Mouse (Mus musculus): ENCODE measurements at regions not wholly inside any gene's neighbourhood (a gene's known extent, or its start where the extent isn't known, plus 50 kb on each side); places are given as distances from the start of the nearest gene placed in this dataset.

DNA sequence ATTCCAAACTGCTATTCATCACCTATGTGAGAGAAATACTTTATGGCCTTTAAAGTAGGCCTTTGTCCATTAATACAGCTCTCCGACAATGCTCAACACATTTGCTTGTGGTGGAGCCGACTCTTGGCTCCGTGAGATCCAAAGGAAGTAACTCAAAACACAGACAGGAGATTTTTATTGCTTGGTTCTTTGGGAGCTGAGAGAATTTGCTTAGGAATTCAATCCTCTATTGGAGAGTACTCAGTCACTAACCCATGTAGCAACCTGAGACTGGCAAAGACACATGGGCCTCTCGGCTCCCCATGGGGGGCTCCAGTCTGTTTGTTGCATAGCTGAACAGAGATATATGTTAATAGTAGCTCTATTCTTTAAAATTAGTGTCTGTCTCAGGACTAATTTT, 130.1 kb upstream of the Map3k7 start:
- no peak for DNase-seq

DNA sequence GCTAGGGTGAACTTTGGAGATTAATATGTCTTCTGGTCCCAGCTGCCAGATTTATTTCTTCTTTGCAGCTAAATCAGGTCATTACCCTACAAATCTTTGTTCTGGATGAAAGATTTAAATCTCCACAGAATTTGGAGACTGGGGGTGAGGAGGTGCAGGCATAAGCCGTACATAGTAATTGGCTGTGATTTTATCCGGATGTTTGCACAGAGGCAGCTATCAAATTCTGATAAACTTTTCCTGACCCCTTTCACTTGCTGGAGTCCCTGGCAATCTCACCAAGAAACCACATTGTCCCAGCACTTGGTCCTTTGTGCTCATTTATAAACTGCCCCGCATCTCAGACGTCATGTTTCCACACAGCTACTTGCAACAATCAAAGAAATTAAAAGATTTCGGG, 128.8 kb upstream of the Map3k7 start:
- DNase-seq: no peak

DNA sequence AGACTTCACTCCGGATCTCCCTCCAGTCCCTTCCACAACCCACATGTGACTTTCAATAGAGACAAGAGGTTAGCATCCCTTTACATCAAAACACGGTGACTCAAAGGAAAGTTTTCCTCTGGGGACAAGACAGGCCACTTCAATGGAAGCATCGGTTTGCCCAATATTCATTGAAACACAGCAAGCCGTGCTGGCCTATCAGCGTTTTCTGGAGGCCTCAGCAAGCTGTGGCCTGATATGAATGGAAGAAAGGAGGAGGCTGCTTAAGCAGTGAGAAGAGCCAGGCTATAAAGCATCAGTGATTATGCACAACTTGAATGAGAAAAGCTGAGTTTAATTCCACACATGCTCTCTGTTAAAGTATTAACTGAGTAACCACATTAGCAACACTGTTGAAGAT, 125.3 kb upstream of the Map3k7 start:
- no peak for DNase-seq

DNA sequence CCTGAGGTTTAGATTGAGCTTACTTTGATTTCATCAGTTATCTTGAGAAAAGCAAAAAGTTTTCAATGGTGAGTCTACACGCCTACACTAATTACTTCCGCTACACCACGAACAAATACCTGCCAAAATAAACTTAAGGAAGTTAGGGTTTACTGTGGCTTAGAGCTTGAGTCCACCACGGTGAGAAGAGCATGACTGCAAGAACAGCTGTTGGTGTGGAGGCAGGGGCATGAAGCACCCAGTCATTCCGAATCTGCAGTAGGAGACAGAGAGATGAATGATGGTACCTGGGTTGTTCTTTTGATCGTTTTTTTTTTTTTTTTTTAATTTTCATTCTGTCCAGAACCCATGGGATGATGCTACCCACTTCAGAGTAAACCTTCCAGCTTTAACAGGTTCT, 114.1 kb upstream of the Map3k7 start:
- DNase-seq: no peak

DNA sequence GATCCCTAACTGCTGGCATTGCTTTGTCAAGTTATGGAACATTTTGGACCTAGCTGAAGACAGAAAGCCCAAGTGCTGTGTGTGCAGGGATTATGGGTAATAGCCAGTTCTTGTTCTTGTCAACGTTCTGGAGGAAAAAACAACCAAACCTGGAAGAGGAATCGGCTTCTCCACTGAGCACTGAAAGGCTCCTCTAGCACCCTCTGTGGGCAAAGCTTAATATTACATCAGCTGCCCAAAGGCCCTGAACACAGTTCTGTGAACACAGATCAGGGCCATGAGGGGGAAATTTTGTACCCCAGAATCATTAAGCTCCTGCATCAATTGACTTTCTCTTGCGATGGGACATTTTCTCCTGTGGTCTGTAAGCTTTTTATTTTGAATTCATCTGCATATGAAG, 112.9 kb upstream of the Map3k7 start:
- no peak for DNase-seq

DNA sequence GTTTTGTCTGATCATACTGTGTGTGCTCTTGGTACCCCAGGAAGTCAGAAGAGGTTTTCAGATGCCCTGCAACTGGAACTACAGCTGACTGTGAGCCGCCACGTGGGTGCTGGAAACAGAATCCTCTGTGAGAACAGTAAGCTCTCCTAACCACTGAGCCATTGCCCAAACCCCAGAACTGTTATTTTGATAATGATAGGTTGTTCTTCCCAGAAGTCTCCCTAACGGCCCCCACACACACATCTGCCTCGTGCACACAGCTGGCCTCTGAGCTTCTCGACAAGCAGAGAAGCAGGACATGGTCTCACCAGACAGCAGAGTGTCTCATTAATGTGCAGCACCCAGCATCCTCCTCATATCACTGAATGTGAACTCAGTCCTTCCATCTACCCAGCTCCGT, 110.0 kb upstream of the Map3k7 start:
- no peak for DNase-seq

DNA sequence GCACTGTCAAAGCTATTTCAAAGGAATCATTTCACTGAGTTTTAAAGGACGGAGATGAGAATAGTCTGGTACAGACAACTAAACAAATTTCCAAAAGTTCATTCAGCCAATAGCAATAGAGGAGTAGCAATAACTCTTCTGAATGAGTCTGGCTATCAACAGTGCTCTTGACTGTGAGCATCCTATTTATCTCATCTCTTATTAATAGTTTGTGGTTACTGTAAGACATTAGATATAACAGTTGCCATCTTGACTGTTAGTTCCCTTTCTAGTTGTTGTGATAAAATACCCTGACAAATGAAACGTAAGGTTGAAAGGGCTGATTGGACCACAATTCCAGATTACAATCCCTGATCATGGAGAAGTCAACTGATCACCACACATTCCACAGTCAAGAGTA, 103.5 kb upstream of the Map3k7 start:
- DNase-seq: no peak

DNA sequence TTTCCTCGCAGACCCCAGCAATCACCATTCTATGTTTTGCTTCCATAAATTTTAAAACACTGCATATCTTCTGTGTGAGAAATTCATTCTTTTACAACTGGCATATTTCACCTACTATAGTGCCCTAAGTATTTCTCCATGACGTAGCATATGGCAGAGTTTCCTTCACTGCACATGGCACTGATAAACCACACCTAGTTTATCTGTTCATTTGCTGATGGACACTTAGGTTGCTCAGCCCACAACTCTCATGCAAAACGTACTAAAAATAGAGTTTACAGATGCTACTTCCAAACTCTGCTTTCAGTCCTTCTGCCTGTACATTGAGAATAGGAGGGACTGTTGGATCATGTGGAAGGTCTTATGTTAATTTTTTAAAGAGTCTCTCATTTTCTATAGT, 102.7 kb upstream of the Map3k7 start:
- no peak for DNase-seq

DNA sequence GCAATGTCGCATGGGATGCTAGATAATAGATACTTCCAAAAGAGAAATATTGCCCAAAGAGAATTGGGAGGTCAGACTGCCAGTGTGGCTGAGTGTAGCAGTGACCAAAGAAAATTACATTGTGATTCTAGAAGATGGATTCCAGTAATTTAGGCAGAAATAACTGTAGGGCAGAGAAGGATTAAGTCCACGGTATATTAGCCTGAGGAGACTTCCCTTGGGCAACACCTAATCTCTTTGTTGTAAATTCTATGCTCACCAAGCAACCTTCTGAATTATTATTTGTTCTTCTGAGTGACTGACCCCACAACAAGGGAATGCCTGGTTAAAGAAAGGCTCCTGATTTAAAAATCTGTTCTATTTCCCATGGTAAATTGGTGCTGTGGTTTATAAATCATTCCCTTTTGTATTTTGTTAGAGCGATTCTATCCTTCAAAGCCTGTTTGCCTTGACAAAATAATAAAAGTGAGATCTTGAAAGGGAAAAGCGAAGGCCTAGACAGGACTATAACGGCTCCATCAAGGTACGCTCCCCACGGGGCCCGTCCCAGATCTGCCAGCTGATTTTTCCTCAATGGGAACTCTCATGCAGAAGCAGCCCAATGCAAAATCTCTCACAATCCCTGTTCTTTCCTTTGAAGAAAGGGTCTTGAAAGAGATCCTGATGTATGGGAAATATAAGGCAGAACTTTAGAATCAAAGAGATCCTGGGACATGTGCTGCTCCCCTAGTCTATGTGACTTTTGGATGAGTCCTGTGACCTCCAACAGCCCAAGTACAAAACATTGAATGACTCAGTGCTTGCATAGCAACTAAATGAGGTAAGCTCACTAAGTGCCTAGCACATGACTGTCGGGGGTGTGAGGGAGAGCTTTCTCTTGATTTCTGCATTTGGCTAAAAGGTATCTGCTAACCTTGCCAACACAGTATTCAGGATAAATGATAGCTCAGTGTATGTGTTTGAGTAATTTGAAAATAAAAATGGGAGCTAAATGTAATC, 90.6 kb upstream of the Map3k7 start:
- no peak for DNase-seq

DNA sequence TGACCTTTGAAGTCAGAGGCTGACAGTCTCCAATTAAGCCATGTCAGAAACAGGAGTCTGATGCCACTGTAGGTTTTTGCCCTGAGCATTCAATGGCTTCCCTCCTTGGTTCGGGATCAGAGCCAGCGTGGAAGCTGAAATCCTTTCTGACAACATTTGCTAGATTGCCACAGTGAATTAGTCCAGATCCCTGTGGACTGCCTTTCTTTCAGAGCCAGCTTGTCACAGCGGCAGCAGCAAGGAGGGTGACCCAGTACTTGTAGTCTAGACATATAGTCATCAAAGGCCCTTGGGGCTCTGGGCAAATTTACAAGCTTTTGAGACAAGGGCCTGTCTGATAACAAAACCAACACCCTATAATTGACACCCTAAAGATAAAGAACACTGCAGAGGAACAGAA, 86.5 kb upstream of the Map3k7 start:
- DNase-seq: no peak

DNA sequence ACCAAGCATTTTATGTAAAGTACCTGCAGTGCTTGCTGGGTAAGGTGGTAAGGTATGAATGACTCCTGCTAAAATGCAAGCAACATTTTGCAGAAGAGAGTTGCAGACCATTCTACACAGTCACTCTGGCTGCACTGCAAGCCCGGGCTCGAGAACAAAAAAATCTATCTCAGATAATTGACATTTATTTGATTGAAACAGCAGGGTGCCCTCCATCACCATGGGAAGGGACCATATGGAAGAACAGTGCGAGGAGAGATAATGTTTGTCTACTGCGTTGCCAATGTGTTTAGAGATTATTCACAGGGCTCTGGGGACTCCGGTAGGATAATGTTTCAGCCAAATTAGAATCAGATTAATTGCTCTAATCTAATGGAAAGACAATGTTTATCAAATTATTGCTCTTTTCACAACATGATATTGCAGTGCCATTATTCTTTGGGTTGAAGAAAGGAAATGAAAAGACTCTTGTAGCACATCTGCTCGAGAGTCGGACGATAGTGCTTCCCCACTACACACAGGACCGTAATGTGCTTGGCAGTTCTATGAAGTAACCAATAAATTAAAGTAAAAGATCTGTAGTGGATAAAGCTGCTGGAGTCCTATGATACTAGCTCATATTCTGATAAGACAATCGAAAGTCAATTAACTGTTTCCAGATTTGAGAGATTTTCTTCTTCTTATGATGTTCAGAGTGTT, 85.3 kb upstream of the Map3k7 start:
- no peak for DNase-seq

DNA sequence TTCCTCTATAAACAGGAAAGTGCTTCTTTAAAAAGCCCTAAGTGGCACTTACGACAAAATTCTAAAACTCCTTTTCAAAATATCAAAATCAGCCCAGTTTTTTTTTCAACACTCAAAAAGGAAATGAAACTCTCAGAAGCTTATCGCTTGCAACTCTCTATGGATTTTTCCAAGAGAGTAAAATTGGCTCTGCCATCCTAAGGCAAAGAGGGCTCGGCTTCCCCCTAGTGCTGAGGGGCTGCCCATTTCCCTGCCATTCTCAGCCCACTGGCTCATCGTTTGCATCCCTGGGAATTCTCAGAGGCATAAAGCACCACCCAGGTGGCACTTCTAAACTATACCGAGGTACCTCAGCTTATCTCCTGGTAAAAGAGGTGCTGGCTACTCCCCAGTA, 84.7 kb upstream of the Map3k7 start:
- no peak for DNase-seq

DNA sequence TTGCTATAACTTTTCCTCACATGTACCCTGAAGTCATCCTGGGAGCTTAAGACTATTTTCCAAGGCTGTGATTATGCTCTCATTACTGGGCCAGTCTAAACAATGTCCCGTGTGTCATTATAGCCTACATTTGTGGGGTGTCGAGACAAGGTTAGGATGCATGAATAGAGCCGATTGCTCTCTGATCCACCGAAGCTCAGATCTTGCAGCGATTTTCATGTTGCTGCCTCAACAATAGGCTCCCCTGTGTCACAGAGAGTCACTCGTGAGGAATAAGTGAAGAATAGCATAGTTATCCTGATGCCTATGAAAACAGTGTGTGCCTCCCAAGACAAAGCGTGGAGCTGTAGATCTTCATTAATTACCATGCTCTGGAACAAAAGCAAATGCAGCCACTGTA, 83.7 kb upstream of the Map3k7 start:
- DNase-seq: no peak

DNA sequence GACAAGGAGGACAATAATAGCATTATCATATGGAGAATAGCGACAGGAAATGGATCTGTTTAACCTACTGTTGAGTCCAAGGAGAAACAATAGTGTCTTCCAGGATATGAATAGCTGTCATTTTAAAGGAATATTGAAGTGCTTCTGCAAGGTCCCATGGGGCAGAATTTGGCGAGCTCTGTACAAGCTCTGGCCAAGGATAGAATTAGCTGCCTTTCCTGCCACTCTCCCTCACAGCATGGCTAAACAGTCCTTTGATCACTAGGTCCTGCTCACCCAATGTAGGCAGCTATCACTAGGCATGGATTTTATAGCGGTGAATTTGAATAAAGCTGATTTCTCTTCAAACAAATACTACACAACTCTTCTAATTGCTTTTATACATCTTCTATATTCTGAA, 74.2 kb upstream of the Map3k7 start:
- no peak for DNase-seq

DNA sequence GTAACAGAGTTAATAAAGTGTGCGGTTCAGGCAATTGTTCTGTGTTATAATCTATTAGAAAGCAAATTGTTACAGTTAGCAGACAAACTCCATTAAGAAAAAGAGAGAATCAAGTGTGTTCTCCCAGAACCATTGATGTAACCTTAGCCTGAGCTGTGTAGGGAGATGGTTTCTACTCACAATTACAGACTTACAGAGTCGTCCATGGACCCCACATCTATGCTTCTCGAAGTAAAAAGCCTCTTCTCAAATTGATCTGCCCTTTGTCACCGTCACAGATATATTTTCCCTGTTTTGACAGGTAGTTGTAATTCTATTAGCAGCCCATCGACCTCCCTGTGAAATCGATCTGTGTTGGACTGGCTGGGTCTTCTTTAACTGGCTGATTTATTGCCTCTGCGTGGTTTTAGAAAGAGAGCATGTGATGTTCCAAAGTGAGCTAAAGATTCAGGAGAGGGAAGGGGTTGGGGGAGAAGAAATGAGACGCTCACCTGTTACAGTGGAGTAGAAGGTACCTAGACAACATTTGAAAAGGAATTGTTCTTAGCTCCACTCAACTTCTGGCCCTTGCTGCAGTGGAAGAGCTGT, 54.7 kb upstream of the Map3k7 start:
- DNase-seq: no peak
